Mouse (Mus musculus) limb, embryonic 14.5 days (tissue): ENCODE data around the gene Zfp872. TPM values are rescaled to one million over a fixed set of nuclear protein-coding genes. Genes with fewer than 3 reads are reported as not detected.
A peak's percentile ranks its signal among the peaks of the same experiment; 100 is the strongest.
"Not testable (repeated sequence)": the region's sequence is repeated elsewhere in the genome, so short reads cannot be mapped to it uniquely, and the experiment has no call there.

Experiments
- ATAC-seq: fragments of 200-750 bp; cut with Nextera tagmentation; 2 replicates; pipeline ENCODE4 v1.8.0; 2017; ENCODE audit warnings: low read depth, moderate number of reproducible peaks, moderate TSS enrichment; ENCODE audit not compliant: low FRiP score
- DNase-seq: peaks from one replicate; pipeline ENCODE4 v3.0.0-alpha.2; 2015; ENCODE audit warnings: low spot score
- H3K27ac ChIP-seq: fragments of 300-500 bp; sonication (generic); replicated peaks from 2 replicates; pipeline ENCODE4 v1.5.1; 2014; ENCODE audit warnings: low read depth, mild to moderate bottlenecking, low read length, moderate library complexity, mixed read lengths
- H3K27me3 ChIP-seq: fragments of 300-500 bp; sonication (generic); 2 replicates; pipeline ENCODE4 v1.6.1; 2014; ENCODE audit warnings: low read length, mixed read lengths; ENCODE audit not compliant: control insufficient read depth, insufficient read depth
- H3K36me3 ChIP-seq: fragments of 300-500 bp; sonication (generic); 2 replicates; pipeline ENCODE4 v1.6.1; 2014; ENCODE audit warnings: mild to moderate bottlenecking, low read length, moderate library complexity, mixed read lengths; ENCODE audit not compliant: control insufficient read depth, insufficient read depth
- H3K4me1 ChIP-seq: fragments of 300-500 bp; sonication (generic); 2 replicates; pipeline ENCODE4 v1.6.1; 2014; ENCODE audit warnings: antibody characterized with exemption, low read length, mixed read lengths; ENCODE audit not compliant: control insufficient read depth, insufficient read depth
- H3K4me2 ChIP-seq: fragments of 300-500 bp; sonication (generic); replicated peaks from 2 replicates; pipeline ENCODE4 v1.6.1; 2014; ENCODE audit warnings: low read depth, mild to moderate bottlenecking, low read length, moderate library complexity; ENCODE audit not compliant: severe bottlenecking
- H3K4me3 ChIP-seq: fragments of 300-500 bp; sonication (generic); replicated peaks from 2 replicates; pipeline ENCODE4 v1.5.1; 2014; ENCODE audit warnings: low read length
- H3K9ac ChIP-seq: fragments of 300-500 bp; sonication (generic); 2 replicates; pipeline ENCODE4 v1.6.1; 2014; ENCODE audit warnings: mild to moderate bottlenecking, low read depth, low read length, moderate library complexity; ENCODE audit not compliant: severe bottlenecking
- H3K9me3 ChIP-seq: fragments of 300-500 bp; sonication (generic); 2 replicates; pipeline ENCODE4 v1.6.1; 2016; ENCODE audit warnings: low read length; ENCODE audit not compliant: control insufficient read depth
- POLR2A ChIP-seq: fragments of 200-500 bp; IDR thresholded peaks from 2 replicates; pipeline ENCODE4 v1.8.0; 2012; ENCODE audit warnings: inconsistent platforms, mild to moderate bottlenecking, moderate library complexity, borderline replicate concordance; ENCODE audit not compliant: insufficient read depth, insufficient read length; ENCODE audit errors: extremely low read depth
- WGBS: fragments of 180-500 bp; shearing (Covaris S2); extraction: QIAGEN DNeasy Blood & Tissue Kit; methylation state at CpG from one replicate; pipeline ENCODE4 v1.1.7; 2014; 5-methylcytosine and 5-hydroxymethylcytosine counted together
- polyA plus RNA-seq, 2 experiments: library from polyadenylated mRNA; depleted of rRNA in 1 of 2; stranded (reverse) in 1 of 2; unstranded in 1 of 2; fragments of >200 nt; fragmentation: Nextera tagmentation in 1 of 2; extraction: Ambion mirVana in 1 of 2; gene quantifications; 2 replicates each; pipeline versions ENCODE4 v1.2.1 to v1.2.3; 2012 to 2014

Gene Zfp872
- polyA plus RNA-seq, 2 experiments, result 0.14 to 0.51 TPM

DNA sequence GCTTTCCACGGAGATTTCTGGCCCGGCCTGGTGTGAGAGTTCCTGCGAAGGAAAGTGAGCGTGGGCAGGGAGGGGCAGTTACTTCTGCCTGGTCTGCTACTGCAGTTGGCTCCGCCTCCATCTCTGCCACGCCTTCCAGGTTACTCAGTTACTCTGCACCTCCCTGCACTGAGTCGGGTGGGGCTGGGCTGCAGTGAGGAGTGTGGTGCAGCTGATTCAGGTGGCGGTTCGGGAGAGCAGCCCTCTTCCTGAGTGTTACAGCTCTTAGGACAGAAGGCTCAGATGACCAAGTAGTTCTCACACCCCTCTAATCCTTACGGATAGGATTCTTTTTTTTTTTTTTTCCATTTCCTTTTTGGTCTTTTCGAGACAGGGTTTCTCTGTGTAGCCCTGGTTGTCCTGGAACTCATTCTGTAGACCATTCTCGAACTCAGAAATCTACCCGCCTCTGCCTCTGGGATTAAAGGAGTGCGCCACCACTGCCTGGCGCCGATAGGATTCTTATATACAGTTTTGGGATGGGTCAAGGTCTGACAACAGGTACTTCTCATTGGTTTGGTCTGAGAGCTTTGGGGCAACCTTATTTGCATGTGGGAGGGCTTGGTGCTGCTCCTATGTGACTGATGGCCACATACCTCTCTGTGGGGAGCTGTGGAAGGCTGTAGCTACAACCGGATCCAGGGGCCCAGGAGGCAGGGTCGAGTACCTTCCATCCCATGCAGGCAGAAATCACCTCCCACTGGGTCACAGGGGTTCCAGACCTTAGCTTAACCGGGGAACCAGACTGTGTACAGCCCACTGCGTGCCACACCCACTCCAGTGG lies 38.3 kb upstream of the Zfp872 start:
- 75% methylated on average over 20 of the region's 20 CpGs for WGBS
- no peak overlapping the region for H3K27ac ChIP-seq

DNA sequence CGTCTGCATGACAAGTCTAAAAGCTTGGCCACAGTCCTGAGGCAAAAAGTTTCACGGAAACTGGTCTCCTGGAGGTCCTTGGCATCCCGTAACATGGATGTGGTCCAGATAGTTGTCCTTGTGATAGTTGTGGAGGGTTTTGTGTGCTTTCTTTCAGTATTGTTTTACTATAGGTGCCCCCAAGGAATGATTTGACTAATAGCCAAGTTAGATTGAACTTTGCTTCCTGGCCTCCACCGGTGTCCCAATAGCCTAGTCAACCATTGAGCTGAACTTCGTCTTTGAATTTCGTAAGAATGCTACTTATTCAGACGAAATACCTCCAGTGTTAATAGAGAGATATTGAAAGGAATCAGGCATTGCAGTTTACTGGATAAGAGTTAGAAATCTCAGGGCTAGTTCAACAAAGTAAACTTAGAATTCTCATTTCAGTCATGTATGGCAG lies 37.6 kb upstream of the Zfp872 start:
- not testable (repeated sequence) for H3K27me3 ChIP-seq, H3K4me3 ChIP-seq, H3K9me3 ChIP-seq, H3K4me1 ChIP-seq, H3K36me3 ChIP-seq, H3K9ac ChIP-seq, H3K4me2 ChIP-seq, DNase-seq, ATAC-seq, H3K27ac ChIP-seq
- WGBS, result 85% methylated on average over 7 of the region's 7 CpGs

More for the DNA sequence above, 38.3 kb upstream of the Zfp872 start:
- Histone ChIP-seq H3K9me3 (no peaks in the 10 kb centered on the region), H3K4me1 (no peaks in the 10 kb centered on the region), H3K9ac (no peak overlapping the region), H3K4me3 (no peak overlapping the region), H3K27me3 (no peaks in the 10 kb centered on the region), H3K36me3 (no peaks in the 10 kb centered on the region), H3K4me2 (no peak overlapping the region)
- DNase-seq (no peak), ATAC-seq (no peak)
- no peak for TF ChIP-seq POLR2A

DNA sequence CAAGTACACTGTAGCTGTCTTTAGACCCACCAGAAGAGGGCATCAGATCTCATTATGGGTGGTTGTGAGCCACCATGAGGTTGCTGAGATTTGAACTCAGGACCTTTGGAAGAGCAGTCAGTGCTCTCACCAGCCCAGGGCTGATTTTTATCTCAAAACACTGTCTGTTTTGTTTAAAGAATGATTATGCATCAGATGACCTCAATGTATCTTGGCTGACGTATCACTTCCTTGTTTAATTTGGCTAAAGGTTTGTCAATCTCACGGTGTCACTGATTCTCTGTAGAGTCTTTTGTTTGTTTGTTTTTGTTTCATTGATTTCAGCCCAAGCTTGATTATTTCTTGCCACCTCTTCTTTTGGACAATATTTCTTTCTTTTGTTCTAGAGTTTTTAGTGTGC lies 36.9 kb upstream of the Zfp872 start:
- H3K4me3 ChIP-seq, result no peak overlapping the region
- H3K9me3 ChIP-seq, result no peaks in the 10 kb centered on the region
- DNase-seq, result no peak
- no peak overlapping the region for H3K27ac ChIP-seq
- ATAC-seq, result no peak
- 94% methylated on average over 2 of the region's 2 CpGs for WGBS
- H3K4me2 ChIP-seq, result no peak overlapping the region
- no peaks in the 10 kb centered on the region for H3K36me3 ChIP-seq
- TF ChIP-seq POLR2A, result no peak
- no peaks in the 10 kb centered on the region for H3K4me1 ChIP-seq
- no peaks in the 10 kb centered on the region for H3K27me3 ChIP-seq
- H3K9ac ChIP-seq, result no peak overlapping the region

DNA sequence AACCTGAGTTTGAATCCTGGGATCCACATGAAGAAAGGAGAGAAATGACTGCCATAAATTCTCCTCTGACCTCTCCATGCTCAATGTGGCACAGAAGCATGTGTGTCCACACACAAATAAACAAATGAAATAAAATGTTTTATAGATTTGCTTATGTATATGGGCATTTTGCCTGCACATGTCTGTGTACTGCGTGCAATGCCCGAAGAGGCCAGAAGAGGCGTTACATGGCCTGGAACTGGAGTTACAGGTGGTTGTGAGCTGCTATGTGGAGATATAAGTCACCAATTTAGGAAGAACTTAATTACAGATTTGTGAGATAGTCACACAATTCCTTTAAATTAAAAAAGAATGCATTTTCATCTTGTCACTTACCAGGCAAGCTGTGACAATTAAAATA lies 34.1 kb upstream of the Zfp872 start:
- Histone ChIP-seq H3K4me2 (no peak overlapping the region), H3K4me1 (peaks cover 6% of the 10 kb centered on the region), H3K27me3 (no peaks in the 10 kb centered on the region), H3K9me3 (no peaks in the 10 kb centered on the region), H3K27ac (no peak overlapping the region), H3K4me3 (no peak overlapping the region), H3K36me3 (peaks cover 8% of the 10 kb centered on the region; the same call in 1 of the 2 replicates), H3K9ac (no peak overlapping the region)
- no peak for TF ChIP-seq POLR2A
- 87% methylated on average over 3 of the region's 3 CpGs for WGBS
- ATAC-seq (no peak), DNase-seq (no peak)

DNA sequence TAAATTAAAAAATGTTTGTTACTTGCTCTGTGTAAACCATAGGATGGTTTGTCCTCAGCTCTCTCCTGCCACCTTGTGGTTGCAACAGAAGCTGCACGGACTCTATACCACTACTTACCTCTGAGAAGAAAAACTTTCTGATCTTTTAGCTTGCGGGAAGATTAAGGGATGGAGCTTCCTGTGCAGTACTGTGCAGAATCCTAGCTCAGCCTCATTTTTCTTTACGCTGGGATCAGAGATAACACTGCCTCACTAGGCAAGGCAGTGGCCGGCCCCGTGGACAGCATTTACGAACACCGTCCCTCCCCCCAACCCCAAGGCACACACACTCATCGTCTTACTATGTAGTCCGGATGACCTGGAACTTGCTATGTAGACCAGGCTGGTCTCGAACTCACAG lies 32.3 kb upstream of the Zfp872 start:
- no peaks in the 10 kb centered on the region for H3K9me3 ChIP-seq
- no peak overlapping the region for H3K9ac ChIP-seq
- DNase-seq (peak; percentile 75), ATAC-seq (0 out of 2 replicates have a peak, but pooled peaks have one; percentile 34)
- WGBS, result 14% methylated on average over 10 of the region's 10 CpGs
- peaks cover 6% of the 10 kb centered on the region for H3K4me1 ChIP-seq
- TF ChIP-seq POLR2A, result no peak
- peaks cover 9% of the 10 kb centered on the region; the same call in 1 of the 2 replicates for H3K36me3 ChIP-seq
- H3K4me2 ChIP-seq, result 0 out of 2 replicates have a peak overlapping the region, but pooled peaks have one; percentile 74
- H3K27ac ChIP-seq, result no peak overlapping the region
- H3K27me3 ChIP-seq, result no peaks in the 10 kb centered on the region
- peak overlapping the region; percentile 16; the same call in 1 of the 2 replicates for H3K4me3 ChIP-seq
